Mouse (Mus musculus): Measurements from ENCODE around the gene Zfp503. TPM values are rescaled to one million over a fixed set of nuclear protein-coding genes. Genes with fewer than 3 reads are reported as not detected.

Zfp503 gene
- polyA plus RNA-seq, 1 experiment from 2014 or later, result 2.8 TPM

- peaks cover 53% of the 10 kb centered on the region for H3K27me3 ChIP-seq (replicated peaks)
- 56% methylated on average over 5 of the region's 5 CpGs for WGBS (ENCODE audit: insufficient replicate concordance)
- no peaks in the 10 kb centered on the region for H3K9me3 ChIP-seq (replicated peaks)
These were observed 24.9 kb upstream of the Zfp503 start for GRCm38 (mm10) chr14:22014315-22014714.

GRCm38 (mm10) chr14:22007006-22007405 lies 17.6 kb upstream of the Zfp503 start:
- no peaks in the 10 kb centered on the region for H3K9me3 ChIP-seq (replicated peaks)
- peaks cover 24% of the 10 kb centered on the region for H3K27me3 ChIP-seq (replicated peaks)
- WGBS (ENCODE audit: insufficient replicate concordance), result 69% methylated on average over 6 of the region's 6 CpGs
- H3K36me3 ChIP-seq, result no peaks in the 10 kb centered on the region
- H3K4me3 ChIP-seq, result no peak overlapping the region
- H3K9ac ChIP-seq, result no peak overlapping the region
- no peak overlapping the region for H3K27ac ChIP-seq
- no peak for ATAC-seq
- H3K4me2 ChIP-seq, result no peak overlapping the region
- peaks cover 5% of the 10 kb centered on the region; the same call in 1 of the 2 replicates for H3K4me1 ChIP-seq

More at GRCm38 (mm10) chr14:22014315-22014714, 24.9 kb upstream of the Zfp503 start:
- no peak overlapping the region for H3K27ac ChIP-seq
- H3K4me1 ChIP-seq, result peaks cover 8% of the 10 kb centered on the region
- no peak overlapping the region for H3K4me3 ChIP-seq
- H3K4me2 ChIP-seq, result no peak overlapping the region
- no peak for ATAC-seq
- no peaks in the 10 kb centered on the region for H3K36me3 ChIP-seq
- H3K9ac ChIP-seq, result no peak overlapping the region

- Histone ChIP-seq H3K9me3 (replicated peaks) (no peaks in the 10 kb centered on the region), H3K4me2 (no peak overlapping the region), H3K36me3 (no peaks in the 10 kb centered on the region), H3K27ac (no peak overlapping the region), H3K27me3 (replicated peaks) (peaks cover 14% of the 10 kb centered on the region), H3K9ac (no peak overlapping the region), H3K4me3 (no peak overlapping the region), H3K4me1 (peaks cover 5% of the 10 kb centered on the region; the same call in 1 of the 2 replicates)
- 59% methylated on average over 4 of the region's 4 CpGs for WGBS (ENCODE audit: insufficient replicate concordance)
- no peak for ATAC-seq
These were observed 15.5 kb upstream of the Zfp503 start for GRCm38 (mm10) chr14:22004943-22005342.

GRCm38 (mm10) chr14:22003631-22004030 lies 14.2 kb upstream of the Zfp503 start:
- 82% methylated on average over 4 of the region's 4 CpGs for WGBS (ENCODE audit: insufficient replicate concordance)
- no peak overlapping the region for H3K27ac ChIP-seq
- ATAC-seq, result no peak

GRCm38 (mm10) chr14:22003231-22003630 lies 13.8 kb upstream of the Zfp503 start:
- no peaks in the 10 kb centered on the region for H3K9me3 ChIP-seq (replicated peaks)
- no peak overlapping the region for H3K9ac ChIP-seq
- no peaks in the 10 kb centered on the region for H3K36me3 ChIP-seq
- no peak overlapping the region for H3K27ac ChIP-seq
- no peak for ATAC-seq
- no peak overlapping the region for H3K4me3 ChIP-seq
- peaks cover 14% of the 10 kb centered on the region for H3K27me3 ChIP-seq (replicated peaks)
- peaks cover 5% of the 10 kb centered on the region; the same call in 1 of the 2 replicates for H3K4me1 ChIP-seq
- WGBS (ENCODE audit: insufficient replicate concordance), result 8% methylated on average over 1 of the region's 1 CpGs
- H3K4me2 ChIP-seq, result no peak overlapping the region

More at GRCm38 (mm10) chr14:22003631-22004030, 14.2 kb upstream of the Zfp503 start:
- no peaks in the 10 kb centered on the region for H3K36me3 ChIP-seq
- H3K27me3 ChIP-seq (replicated peaks), result peaks cover 14% of the 10 kb centered on the region
- no peak overlapping the region for H3K4me2 ChIP-seq
- H3K4me3 ChIP-seq, result no peak overlapping the region
- H3K9me3 ChIP-seq (replicated peaks), result no peaks in the 10 kb centered on the region
- no peak overlapping the region for H3K9ac ChIP-seq
- peaks cover 5% of the 10 kb centered on the region; the same call in 1 of the 2 replicates for H3K4me1 ChIP-seq

- ATAC-seq, result no peak
- Histone ChIP-seq H3K4me3 (no peak overlapping the region), H3K4me2 (no peak overlapping the region), H3K27ac (no peak overlapping the region), H3K36me3 (no peaks in the 10 kb centered on the region), H3K4me1 (peaks cover 12% of the 10 kb centered on the region), H3K27me3 (replicated peaks) (peaks cover 35% of the 10 kb centered on the region), H3K9ac (no peak overlapping the region), H3K9me3 (replicated peaks) (no peaks in the 10 kb centered on the region)
- 52% methylated on average over 4 of the region's 4 CpGs for WGBS (ENCODE audit: insufficient replicate concordance)
These were observed 10.2 kb upstream of the Zfp503 start for GRCm38 (mm10) chr14:21999588-21999987.

GRCm38 (mm10) chr14:21995031-21995754 lies 5.8 kb upstream of the Zfp503 start:
- Histone ChIP-seq H3K9me3 (replicated peaks) (no peaks in the 10 kb centered on the region), H3K4me3 (peak overlapping the region; percentile 56), H3K4me2 (peak overlapping the region; percentile 77), H3K36me3 (no peaks in the 10 kb centered on the region), H3K4me1 (peaks cover 26% of the 10 kb centered on the region), H3K27ac (no peak overlapping the region), H3K27me3 (replicated peaks) (peaks cover 75% of the 10 kb centered on the region), H3K9ac (peak overlapping the region; percentile 29; the same call in 1 of the 2 replicates)
- 2% methylated on average over 36 of the region's 36 CpGs for WGBS (ENCODE audit: insufficient replicate concordance)
- ATAC-seq, result peak; percentile 69

GRCm38 (mm10) chr14:21994061-21994990 lies 4.9 kb upstream of the Zfp503 start:
- no peak for ATAC-seq
- 4% methylated on average over 44 of the region's 44 CpGs for WGBS (ENCODE audit: insufficient replicate concordance)
- H3K4me3 ChIP-seq, result peak overlapping the region; percentile 56
- 0 out of 2 replicates have a peak overlapping the region, but pooled peaks have one; percentile 4 for H3K9ac ChIP-seq
- peaks cover 84% of the 10 kb centered on the region for H3K27me3 ChIP-seq (replicated peaks)
- no peaks in the 10 kb centered on the region for H3K36me3 ChIP-seq
- peak overlapping the region; percentile 77 for H3K4me2 ChIP-seq
- H3K27ac ChIP-seq, result no peak overlapping the region
- H3K9me3 ChIP-seq (replicated peaks), result no peaks in the 10 kb centered on the region
- peaks cover 26% of the 10 kb centered on the region for H3K4me1 ChIP-seq

- WGBS (ENCODE audit: insufficient replicate concordance), result 12% methylated on average over 14 of the region's 14 CpGs
- no peak for ATAC-seq
- H3K9me3 ChIP-seq (replicated peaks), result no peaks in the 10 kb centered on the region
- 0 out of 2 replicates have a peak overlapping the region, but pooled peaks have one; percentile 4 for H3K9ac ChIP-seq
- peak overlapping the region; percentile 77 for H3K4me2 ChIP-seq
- no peak overlapping the region for H3K27ac ChIP-seq
- peak overlapping the region; percentile 56 for H3K4me3 ChIP-seq
- H3K4me1 ChIP-seq, result peaks cover 32% of the 10 kb centered on the region
- H3K27me3 ChIP-seq (replicated peaks), result peaks cover 93% of the 10 kb centered on the region
- no peaks in the 10 kb centered on the region for H3K36me3 ChIP-seq
These were observed 4.1 kb upstream of the Zfp503 start for GRCm38 (mm10) chr14:21993251-21994060.

- no peak for ATAC-seq
- no peak overlapping the region for H3K4me2 ChIP-seq
- no peak overlapping the region for H3K9ac ChIP-seq
- H3K27me3 ChIP-seq (replicated peaks), result peaks cover 99% of the 10 kb centered on the region
- no peak overlapping the region for H3K27ac ChIP-seq
- H3K36me3 ChIP-seq, result no peaks in the 10 kb centered on the region
- H3K4me3 ChIP-seq, result no peak overlapping the region
- H3K4me1 ChIP-seq, result peaks cover 32% of the 10 kb centered on the region
- no peaks in the 10 kb centered on the region for H3K9me3 ChIP-seq (replicated peaks)
- 41% methylated on average over 4 of the region's 4 CpGs for WGBS (ENCODE audit: insufficient replicate concordance)
These were observed 3.0 kb upstream of the Zfp503 start for GRCm38 (mm10) chr14:21992321-21992885.

GRCm38 (mm10) chr14:21991856-21992255 lies 2.5 kb upstream of the Zfp503 start:
- Histone ChIP-seq H3K4me3 (no peak overlapping the region), H3K36me3 (no peaks in the 10 kb centered on the region), H3K27me3 (replicated peaks) (peaks cover 99% of the 10 kb centered on the region), H3K9ac (no peak overlapping the region), H3K4me1 (peaks cover 32% of the 10 kb centered on the region), H3K27ac (no peak overlapping the region), H3K9me3 (replicated peaks) (no peaks in the 10 kb centered on the region), H3K4me2 (no peak overlapping the region)
- no peak for ATAC-seq
- WGBS (ENCODE audit: insufficient replicate concordance), result 26% methylated on average over 5 of the region's 5 CpGs
